Mouse (Mus musculus): ENCODE data around the gene Olfr859. TPM values are rescaled to one million over a fixed set of nuclear protein-coding genes. Genes with fewer than 3 reads are reported as not detected.
"Not testable (repeated sequence)": the region's sequence is repeated elsewhere in the genome, so short reads cannot be mapped to it uniquely, and the experiment has no call there.

Olfr859 gene
- total RNA-seq (2014; rRNA removed) (not detected in 2 replicates), polyA plus RNA-seq (2015; fragmentation: Nextera tagmentation; extraction: Ambion mirVana) (not detected in 2 replicates)

- H3K27me3 ChIP-seq (ENCODE audit: insufficient read depth, low read length); H3K4me3 ChIP-seq (ENCODE audit: low read depth, low read length); H3K9ac ChIP-seq; H3K4me1 ChIP-seq (ENCODE audit: insufficient read depth); H3K4me2 ChIP-seq (ENCODE audit: low read depth); H3K9me3 ChIP-seq (ENCODE audit: low read length); H3K27ac ChIP-seq (ENCODE audit: low read depth, low read length); DNase-seq; H3K36me3 ChIP-seq (ENCODE audit: insufficient read depth); ATAC-seq: not testable (repeated sequence)
- 71% methylated on average over 1 of the region's 1 CpGs for WGBS
Observed at GRCm38 (mm10) chr9:19804606-19805005, at the start of gene Olfr859. Olfr859 (plus strand) TSS chr9:19804906.

GRCm38 (mm10) chr9:19769136-19769535 lies 35.6 kb upstream of the Olfr859 start:
- H3K36me3 ChIP-seq (ENCODE audit: insufficient read depth): no peaks in the 10 kb centered on the region

GRCm38 (mm10) chr9:19769701-19770100 lies 35.0 kb upstream of the Olfr859 start:
- Histone ChIP-seq H3K27me3 (ENCODE audit: insufficient read depth, low read length) (no peaks in the 10 kb centered on the region), H3K9me3 (ENCODE audit: low read length) (0 out of 2 replicates have a peak, but pooled peaks cover 6% of the 10 kb centered on the region), H3K36me3 (ENCODE audit: insufficient read depth) (no peaks in the 10 kb centered on the region), H3K4me3 (ENCODE audit: low read depth, low read length) (no peak overlapping the region), H3K4me1 (ENCODE audit: insufficient read depth) (no peaks in the 10 kb centered on the region), H3K9ac (no peak overlapping the region), H3K4me2 (ENCODE audit: low read depth) (no peak overlapping the region), H3K27ac (ENCODE audit: low read depth, low read length) (no peak overlapping the region)
- TF ChIP-seq CTCF (IDR thresholded peaks at IDR 0.05; ENCODE audit: low read depth): no peak
- DNase-seq (no peak), ATAC-seq (no peak)
- WGBS: 93% methylated on average over 14 of the region's 14 CpGs

More at GRCm38 (mm10) chr9:19769136-19769535, 35.6 kb upstream of the Olfr859 start:
- no peak overlapping the region for H3K27ac ChIP-seq (ENCODE audit: low read depth, low read length)
- TF ChIP-seq CTCF (IDR thresholded peaks at IDR 0.05; ENCODE audit: low read depth): no peak
- H3K27me3 ChIP-seq (ENCODE audit: insufficient read depth, low read length): no peaks in the 10 kb centered on the region
- H3K9me3 ChIP-seq (ENCODE audit: low read length): 0 out of 2 replicates have a peak, but pooled peaks cover 7% of the 10 kb centered on the region
- DNase-seq (no peak), ATAC-seq (no peak)
- H3K9ac ChIP-seq: no peak overlapping the region
- 87% methylated on average over 14 of the region's 14 CpGs for WGBS
- H3K4me2 ChIP-seq (ENCODE audit: low read depth): no peak overlapping the region
- no peaks in the 10 kb centered on the region for H3K4me1 ChIP-seq (ENCODE audit: insufficient read depth)
- H3K4me3 ChIP-seq (ENCODE audit: low read depth, low read length): no peak overlapping the region

GRCm38 (mm10) chr9:19779983-19780382 lies 24.7 kb upstream of the Olfr859 start, which contains the start of gene Olfr58:
Olfr58 (plus strand) TSS chr9:19780283.
- H3K4me1 ChIP-seq (ENCODE audit: insufficient read depth): no peaks in the 10 kb centered on the region
- no peaks in the 10 kb centered on the region for H3K36me3 ChIP-seq (ENCODE audit: insufficient read depth)
- H3K27ac ChIP-seq (ENCODE audit: low read depth, low read length): no peak within 1 kb of the TSS
- no peaks in the 10 kb centered on the region for H3K9me3 ChIP-seq (ENCODE audit: low read length)
- H3K27me3 ChIP-seq (ENCODE audit: insufficient read depth, low read length): no peaks in the 10 kb centered on the region
- DNase-seq (no peak), ATAC-seq (no peak)
- no peak within 1 kb of the TSS for H3K4me3 ChIP-seq (ENCODE audit: low read depth, low read length)
- H3K9ac ChIP-seq: no peak within 1 kb of the TSS
- no peak within 1 kb of the TSS for H3K4me2 ChIP-seq (ENCODE audit: low read depth)
- no peak for TF ChIP-seq CTCF (IDR thresholded peaks at IDR 0.05; ENCODE audit: low read depth)

- no peak for ATAC-seq
- no peak for DNase-seq
- no peak overlapping the region for H3K4me2 ChIP-seq (ENCODE audit: low read depth)
- H3K9me3 ChIP-seq (ENCODE audit: low read length): peaks cover 3% of the 10 kb centered on the region; the same call in 1 of the 2 replicates
- no peaks in the 10 kb centered on the region for H3K36me3 ChIP-seq (ENCODE audit: insufficient read depth)
- WGBS: 85% methylated on average over 1 of the region's 1 CpGs
- H3K27ac ChIP-seq (ENCODE audit: low read depth, low read length): no peak overlapping the region
- no peaks in the 10 kb centered on the region for H3K27me3 ChIP-seq (ENCODE audit: insufficient read depth, low read length)
- no peaks in the 10 kb centered on the region for H3K4me1 ChIP-seq (ENCODE audit: insufficient read depth)
- H3K4me3 ChIP-seq (ENCODE audit: low read depth, low read length): no peak overlapping the region
- no peak for TF ChIP-seq CTCF (IDR thresholded peaks at IDR 0.05; ENCODE audit: low read depth)
- H3K9ac ChIP-seq: no peak overlapping the region
Observed at GRCm38 (mm10) chr9:19803000-19803399, 1.7 kb upstream of the Olfr859 start.

GRCm38 (mm10) chr9:19849647-19850046 lies 44.9 kb downstream of the Olfr859 start, which contains the start of gene Olfr860:
Olfr860 (minus strand) TSS chr9:19849747.
- DNase-seq (no peak), ATAC-seq (no peak)
- no peaks in the 10 kb centered on the region for H3K27me3 ChIP-seq (ENCODE audit: insufficient read depth, low read length)
- H3K4me2 ChIP-seq (ENCODE audit: low read depth): no peak within 1 kb of the TSS
- no peak for TF ChIP-seq CTCF (IDR thresholded peaks at IDR 0.05; ENCODE audit: low read depth)
- no peaks in the 10 kb centered on the region for H3K9me3 ChIP-seq (ENCODE audit: low read length)
- H3K9ac ChIP-seq: no peak within 1 kb of the TSS
- no peaks in the 10 kb centered on the region for H3K36me3 ChIP-seq (ENCODE audit: insufficient read depth)
- H3K4me1 ChIP-seq (ENCODE audit: insufficient read depth): no peaks in the 10 kb centered on the region
- no peak within 1 kb of the TSS for H3K4me3 ChIP-seq (ENCODE audit: low read depth, low read length)
- WGBS: 91% methylated on average over 1 of the region's 1 CpGs
- H3K27ac ChIP-seq (ENCODE audit: low read depth, low read length): no peak within 1 kb of the TSS

Other genes with a start within 250 kb of the Olfr859 start
- not detected in 2 replicates for gene Olfr854, start 237.5 kb upstream of the Olfr859 start, total RNA-seq (2014; rRNA removed)
- not detected in 2 replicates for gene Olfr854, start 237.5 kb upstream of the Olfr859 start, polyA plus RNA-seq (2015; fragmentation: Nextera tagmentation; extraction: Ambion mirVana)
- gene Olfr855, start 222.3 kb upstream of the Olfr859 start, total RNA-seq (2014; rRNA removed): not detected in 2 replicates
- gene Olfr855, start 222.3 kb upstream of the Olfr859 start, polyA plus RNA-seq (2015; fragmentation: Nextera tagmentation; extraction: Ambion mirVana): not detected in 2 replicates
- 43.3 and 49.5 TPM in 2 replicates for gene Zfp317, start 182.8 kb upstream of the Olfr859 start, total RNA-seq (2014; rRNA removed)
- 19.9 and 23.9 TPM in 2 replicates for gene Zfp317, start 182.8 kb upstream of the Olfr859 start, polyA plus RNA-seq (2015; fragmentation: Nextera tagmentation; extraction: Ambion mirVana)
- gene Olfr857, start 95.5 kb upstream of the Olfr859 start, total RNA-seq (2014; rRNA removed): not detected in 2 replicates
- gene Olfr857, start 95.5 kb upstream of the Olfr859 start, polyA plus RNA-seq (2015; fragmentation: Nextera tagmentation; extraction: Ambion mirVana): not detected in 2 replicates
- gene Olfr58, start 24.6 kb upstream of the Olfr859 start, total RNA-seq (2014; rRNA removed): not detected in 2 replicates
- not detected in 2 replicates for gene Olfr58, start 24.6 kb upstream of the Olfr859 start, polyA plus RNA-seq (2015; fragmentation: Nextera tagmentation; extraction: Ambion mirVana)
- gene Olfr860, start 44.8 kb downstream of the Olfr859 start, total RNA-seq (2014; rRNA removed): not detected in 2 replicates
- gene Olfr860, start 44.8 kb downstream of the Olfr859 start, polyA plus RNA-seq (2015; fragmentation: Nextera tagmentation; extraction: Ambion mirVana): not detected in 2 replicates
- not detected in 2 replicates for gene Olfr862, start 83.1 kb downstream of the Olfr859 start, total RNA-seq (2014; rRNA removed)
- not detected in 2 replicates for gene Olfr862, start 83.1 kb downstream of the Olfr859 start, polyA plus RNA-seq (2015; fragmentation: Nextera tagmentation; extraction: Ambion mirVana)
- not detected in 2 replicates for gene Olfr77, start 112.0 kb downstream of the Olfr859 start, total RNA-seq (2014; rRNA removed)
- 0.18 and 0.28 TPM in 2 replicates for gene Olfr77, start 112.0 kb downstream of the Olfr859 start, polyA plus RNA-seq (2015; fragmentation: Nextera tagmentation; extraction: Ambion mirVana)
- gene Olfr866, start 223.1 kb downstream of the Olfr859 start, total RNA-seq (2014; rRNA removed): not detected in 2 replicates
- not detected in 2 replicates for gene Olfr866, start 223.1 kb downstream of the Olfr859 start, polyA plus RNA-seq (2015; fragmentation: Nextera tagmentation; extraction: Ambion mirVana)